Mouse (Mus musculus): ENCODE data around the gene Dapp1.

DNA sequence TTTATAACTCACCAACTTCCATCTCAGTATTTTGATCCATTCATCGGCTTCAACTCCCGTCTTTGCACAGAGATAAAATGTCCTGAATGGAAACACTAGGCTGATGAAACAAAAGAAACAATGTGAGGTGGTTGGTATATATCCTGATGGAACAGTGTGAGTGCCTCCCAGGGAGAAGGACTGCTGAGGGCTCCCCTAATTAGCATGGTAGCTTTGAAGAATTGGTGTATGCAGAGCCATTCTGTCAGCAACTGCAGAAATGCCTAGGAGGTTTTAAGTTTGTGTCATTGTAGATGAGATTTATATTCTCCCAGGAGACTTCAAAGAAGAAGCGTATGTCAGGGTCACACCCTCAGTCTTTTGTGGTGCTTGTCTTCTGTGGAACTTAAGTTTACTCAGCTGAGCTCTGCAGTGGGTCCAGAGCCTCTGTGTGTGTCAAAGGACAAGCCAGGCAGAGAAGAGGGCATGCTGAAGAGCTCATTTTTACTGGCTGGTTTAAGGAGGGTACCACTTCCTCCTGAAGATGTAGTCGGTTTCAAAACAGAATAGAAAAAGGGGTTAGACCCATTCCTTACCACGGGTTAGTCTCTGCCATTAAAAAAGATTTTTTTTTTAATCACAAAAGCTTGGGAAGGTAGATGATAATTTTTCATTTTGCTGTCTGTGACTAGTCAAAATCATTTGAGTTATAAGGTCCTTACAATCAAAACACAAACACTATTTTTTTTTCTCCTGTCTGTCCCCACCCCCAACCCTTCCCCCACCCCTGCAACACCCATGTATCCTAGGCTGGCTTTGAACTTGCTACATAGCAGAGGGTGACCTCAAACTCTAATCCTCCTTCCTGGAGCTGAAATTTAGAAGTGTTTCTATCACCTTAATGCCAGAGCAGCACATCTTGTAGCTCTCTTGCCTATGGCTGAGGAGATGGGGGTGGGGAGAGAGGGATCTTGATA is 45.5 kb downstream of the Dapp1 start:
- TF ChIP-seq USF1 (IDR thresholded peaks at IDR 0.05; ENCODE audit: low read depth), result no peak
- TF ChIP-seq TCF3 (IDR thresholded peaks at IDR 0.05; ENCODE audit: insufficient read length, low read depth), result no peak
- no peak for TF ChIP-seq POLR2AphosphoS2 (IDR thresholded peaks at IDR 0.05; ENCODE audit: insufficient read length, low read depth)
- TF ChIP-seq POLR2A (IDR thresholded peaks at IDR 0.05; ENCODE audit: insufficient read length, low read depth), result no peak
- no peak for TF ChIP-seq TCF12 (IDR thresholded peaks at IDR 0.05; ENCODE audit: insufficient read depth, poor library complexity, severe bottlenecking)
- no peak for TF ChIP-seq MAX (IDR thresholded peaks at IDR 0.05; ENCODE audit: low read depth)
- TF ChIP-seq MYOD1 (IDR thresholded peaks at IDR 0.05; ENCODE audit: control insufficient read depth in 1 of 3, insufficient read length in 2 of 3, low read depth in 2 of 3), result no peak
- TF ChIP-seq E2F4 (IDR thresholded peaks at IDR 0.05; ENCODE audit: insufficient read depth), result no peak
- no peak for TF ChIP-seq MYOG (IDR thresholded peaks at IDR 0.05; ENCODE audit: control insufficient read depth in 1 of 3, insufficient read depth in 1 of 3, insufficient read length in 2 of 3, low read depth in 2 of 3)

Measured in myocyte (in vitro differentiated cells).